Mouse (Mus musculus): ENCODE measurements around the gene Gm10720.
"Not testable (repeated sequence)": the region's sequence is repeated elsewhere in the genome, so short reads cannot be mapped to it uniquely, and the experiment has no call there.

DNA sequence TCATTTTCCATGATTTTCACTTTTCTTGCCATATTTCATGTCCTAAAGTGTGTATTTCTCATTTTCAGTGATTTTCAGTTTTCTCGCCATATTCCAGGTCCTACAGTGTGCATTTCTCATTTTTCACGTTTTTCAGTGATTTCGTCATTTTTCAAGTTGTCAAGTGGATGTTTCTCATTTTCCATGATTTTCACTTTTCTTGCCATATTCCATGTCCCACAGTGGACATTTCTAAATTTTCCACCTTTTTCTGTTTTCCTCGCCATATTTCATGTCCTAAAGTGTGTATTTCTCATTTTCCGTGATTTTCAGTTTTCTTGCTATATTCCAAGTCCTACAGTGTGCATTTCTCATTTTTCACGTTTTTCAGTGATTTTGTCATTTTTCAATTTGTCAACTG is 442 bp downstream of the Gm10720 start:
- TF ChIP-seq CTCF, EP300 (IDR thresholded peaks at IDR 0.05; ENCODE audit: low read depth): not testable (repeated sequence)

Data from liver, postnatal 0 days (tissue).